Mouse (Mus musculus) stomach, embryonic 16.5 days (tissue): ENCODE measurements around the gene Olfr1415. TPM values are rescaled to one million over a fixed set of nuclear protein-coding genes. Genes with fewer than 3 reads are reported as not detected.

Experiments
- ATAC-seq: fragments of 200-750 bp; cut with Nextera tagmentation; 2 replicates; pipeline ENCODE4 v1.8.0; 2017; ENCODE audit warnings: moderate number of reproducible peaks, moderate TSS enrichment; ENCODE audit not compliant: insufficient read depth, low FRiP score
- H3K27ac ChIP-seq: fragments of 300-500 bp; sonication (generic); 2 replicates; pipeline ENCODE4 v1.5.1; 2014; ENCODE audit warnings: low read length
- H3K27me3 ChIP-seq: fragments of 300-500 bp; sonication (generic); 2 replicates; pipeline ENCODE4 v1.6.1; 2014; ENCODE audit warnings: low read length, control low read depth, mixed read lengths; ENCODE audit not compliant: control insufficient read depth, insufficient read depth
- H3K36me3 ChIP-seq: fragments of 300-500 bp; sonication (generic); 2 replicates; pipeline ENCODE4 v1.6.1; 2014; ENCODE audit warnings: low read length; ENCODE audit not compliant: control insufficient read depth, insufficient read depth
- H3K4me1 ChIP-seq: fragments of 300-500 bp; sonication (generic); 2 replicates; pipeline ENCODE4 v1.6.1; 2014; ENCODE audit warnings: low read length, control low read depth, mixed read lengths; ENCODE audit not compliant: control insufficient read depth, insufficient read depth
- H3K4me2 ChIP-seq: fragments of 300-500 bp; sonication (generic); 2 replicates; pipeline ENCODE4 v1.6.1; 2014; ENCODE audit warnings: low read depth, low read length, mixed read lengths
- H3K4me3 ChIP-seq: fragments of 300-500 bp; sonication (generic); replicated peaks from 2 replicates; pipeline ENCODE4 v1.5.1; 2014; ENCODE audit warnings: mild to moderate bottlenecking, low read length
- H3K9ac ChIP-seq: fragments of 300-500 bp; sonication (generic); 2 replicates; pipeline ENCODE4 v1.6.1; 2014; ENCODE audit warnings: low read length
- H3K9me3 ChIP-seq: fragments of 300-500 bp; sonication (generic); replicated peaks from 2 replicates; pipeline ENCODE4 v1.6.1; 2016; ENCODE audit warnings: low read length, control low read depth; ENCODE audit not compliant: control insufficient read depth
- WGBS: fragments of 180-500 bp; shearing (Covaris S2); extraction: QIAGEN DNeasy Blood & Tissue Kit; methylation state at CpG from one replicate; pipeline ENCODE4 v1.1.7; 2014; 5-methylcytosine and 5-hydroxymethylcytosine counted together
- microRNA-seq: library from miRNA; unstranded; fragments of <30 nt; microRNA quantifications from one replicate; pipeline ENCODE4, GENCODE M21; 2016
- polyA plus RNA-seq: library from polyadenylated mRNA; unstranded; fragments of >200 nt; fragmentation: Nextera tagmentation; extraction: Ambion mirVana; gene quantifications from 2 replicates; pipeline ENCODE4 v1.2.1, GENCODE M21; 2015

Olfr1415 gene
- polyA plus RNA-seq, 1 experiment from 2014 or later: not detected

- H3K9ac ChIP-seq: no peak overlapping the region
- no peaks in the 10 kb centered on the region for H3K27me3 ChIP-seq
- WGBS: 90% methylated on average over 9 of the region's 9 CpGs
- peaks cover 17% of the 10 kb centered on the region; the same call in 1 of the 2 replicates for H3K36me3 ChIP-seq
- no peak for ATAC-seq
- no peak overlapping the region for H3K27ac ChIP-seq
- peaks cover 11% of the 10 kb centered on the region for H3K4me1 ChIP-seq
- H3K4me2 ChIP-seq: no peak overlapping the region
- no peak overlapping the region for H3K4me3 ChIP-seq
- no peaks in the 10 kb centered on the region for H3K9me3 ChIP-seq
Observed at GRCm38 (mm10) chr1:92440066-92440750, 55.7 kb downstream of the Olfr1415 start.

Small RNA genes lying within 50 kb of the gene (microRNA-seq; reads per million reads assigned to microRNA genes)
- 2.0 reads per million, percentile 7 among the genes with 10 or more reads in this experiment for gene Mir6900

Other genes with a start within 250 kb of the Olfr1415 start
- 289 and 292 TPM in 2 replicates for gene Ndufa10, start 22.2 kb downstream of the Olfr1415 start, polyA plus RNA-seq
- gene Olfr1416, start 11.0 kb downstream of the Olfr1415 start, polyA plus RNA-seq: not detected in 2 replicates
- gene Olfr1414, start 22.6 kb upstream of the Olfr1415 start, polyA plus RNA-seq: not detected in 2 replicates
- not detected in 2 replicates for gene Olfr1413, start 75.2 kb upstream of the Olfr1415 start, polyA plus RNA-seq
- not detected in 2 replicates for gene Olfr1412, start 89.7 kb upstream of the Olfr1415 start, polyA plus RNA-seq
- gene Olfr1411, start 98.3 kb upstream of the Olfr1415 start, polyA plus RNA-seq: not detected in 2 replicates
- gene Olfr1410, start 109.7 kb upstream of the Olfr1415 start, polyA plus RNA-seq: not detected in 2 replicates
- gene Olfr12, start 121.7 kb upstream of the Olfr1415 start, polyA plus RNA-seq: not detected in 2 replicates
- 335 and 376 TPM in 2 replicates for gene Cops9, start 145.9 kb upstream of the Olfr1415 start, polyA plus RNA-seq
- 0.19 TPM in 1 of 2 replicates, not detected in the other for gene Otos, start 152.7 kb upstream of the Olfr1415 start, polyA plus RNA-seq